In the genomic region with DNA sequence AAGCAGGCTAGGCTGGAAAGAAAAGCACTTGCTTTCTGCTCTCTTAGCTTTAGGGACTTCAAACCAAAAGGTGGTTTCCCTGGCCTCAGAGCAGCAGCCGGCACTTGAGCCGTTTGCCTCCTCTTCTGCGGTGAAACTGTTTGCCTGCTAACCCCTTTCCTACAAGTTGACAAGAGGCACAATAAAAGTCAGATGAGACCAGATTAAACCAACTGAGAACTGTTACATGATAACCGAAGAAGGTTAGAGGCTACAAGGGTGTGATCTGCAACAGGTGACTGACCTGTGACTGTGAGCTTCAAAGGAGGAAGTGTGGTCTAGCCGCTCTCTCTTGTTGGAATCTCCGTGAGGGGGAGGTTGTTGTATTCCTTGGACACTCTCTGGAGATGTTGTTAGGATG, we compare ENCODE assay signal across 32 mouse cellular contexts. TPM values are rescaled to one million over a fixed set of nuclear protein-coding genes. Genes with fewer than 3 reads are reported as not detected.
A peak's percentile ranks its signal among the peaks of the same experiment; 100 is the strongest.
DNase-seq lines count a peak whose midpoint lies in the region; ATAC-seq lines count a peak whose summit lies in the region.
"Had no signal": no experiment of that assay in that cellular context is flagged by ENCODE, and none has a peak within 500 bp of the region (broad histone marks: within the 10 kb centered on the region; RNA-seq: fewer than 3 reads in every experiment).

No protein-coding gene starts in this region.

- H3K36me3 ChIP-seq in intestine, embryonic 15.5 days: no peaks in the 10 kb centered on the region
- H3K36me3 ChIP-seq in splenic B cell, adult 2 months (ENCODE audit: control insufficient read depth, insufficient read depth, low read length, poor library complexity, severe bottlenecking): no peaks in the 10 kb centered on the region
- H3K36me3 ChIP-seq: embryonic facial prominence, embryonic 12.5 days; heart, embryonic 12.5 days; hindbrain, embryonic 13.5 days; neural tube, embryonic 15.5 days had no signal

- H3K27ac ChIP-seq in intestine, embryonic 15.5 days: peak overlapping the region; percentile 18; the same call in 1 of the 2 replicates
- H3K27ac ChIP-seq: embryonic facial prominence, embryonic 12.5 days; gastrocnemius, adult 2 months; hindbrain, embryonic 13.5 days; kidney, postnatal 0 days; liver, embryonic 14.5 days; neural tube, embryonic 15.5 days had no signal

- H3K9me3 ChIP-seq in intestine, embryonic 15.5 days: no peaks in the 10 kb centered on the region
- H3K9me3 ChIP-seq: embryonic facial prominence, embryonic 12.5 days; heart, embryonic 12.5 days; hindbrain, embryonic 13.5 days; neural tube, embryonic 15.5 days had no signal

- no peaks in the 10 kb centered on the region for H3K27me3 ChIP-seq in intestine, embryonic 15.5 days (replicated peaks)
- no peaks in the 10 kb centered on the region for H3K27me3 ChIP-seq in splenic B cell, adult 2 months (ENCODE audit: control insufficient read depth, insufficient read depth, low read length, poor library complexity, severe bottlenecking)
- H3K27me3 ChIP-seq: embryonic facial prominence, embryonic 12.5 days; heart, embryonic 12.5 days; hindbrain, embryonic 13.5 days; neural tube, embryonic 15.5 days had no signal

- no peak overlapping the region for H3K4me2 ChIP-seq in intestine, embryonic 15.5 days (replicated peaks)
- H3K4me2 ChIP-seq: embryonic facial prominence, embryonic 12.5 days; heart, embryonic 12.5 days; hindbrain, embryonic 13.5 days; neural tube, embryonic 15.5 days had no signal

- DNase-seq in B cell, adult 2 months: peak; percentile 46 to 50
- peak; percentile 70 for DNase-seq in splenic B cell, adult 2 months (ENCODE audit: low read depth, low spot score)
- DNase-seq in embryo, embryonic 10 days (ENCODE audit: low spot score): no peak
- DNase-seq in lung, postnatal 36 days: no peak
- DNase-seq in adrenal gland, adult (ENCODE audit: inconsistent age in 2 of 2, low spot score in 1 of 2): no peak
- DNase-seq: adrenal gland, adult 8-10 months; cerebellum, adult 9-10 months; cerebellum, postnatal 36 days; embryo, embryonic 11 days; gastrocnemius, adult 2 months; gastrocnemius, postnatal 36 days; heart, adult 18-20 months; heart, postnatal 4 days; kidney, adult 8-10 months; layer of hippocampus, adult 9-11 months; liver; lung, adult 2 months; lung, postnatal 10 days; midbrain, embryonic 14.5 days; right cerebral cortex, adult 18-20 months; right cerebral cortex, postnatal 4 days; thymus, adult 2 months; thymus, postnatal 36 days had no signal

- no peak overlapping the region for H3K9ac ChIP-seq in intestine, embryonic 15.5 days
- H3K9ac ChIP-seq: embryonic facial prominence, embryonic 12.5 days; heart, embryonic 12.5 days; hindbrain, embryonic 13.5 days; liver, embryonic 14.5 days; neural tube, embryonic 15.5 days had no signal

- H3K4me1 ChIP-seq in intestine, embryonic 15.5 days (replicated peaks): 0 out of 2 replicates have a peak, but pooled peaks cover 3% of the 10 kb centered on the region
- H3K4me1 ChIP-seq: heart, embryonic 12.5 days; hindbrain, embryonic 13.5 days; neural tube, embryonic 15.5 days had no signal

- peak; percentile 56 for ATAC-seq in CD4-positive, CD25-positive, alpha-beta regulatory T cell, adult 4 months
- ATAC-seq in intestine, embryonic 15.5 days: 0 out of 2 replicates have a peak, but pooled peaks have one; percentile 24
- ATAC-seq: forebrain, embryonic 14.5 days had no signal

- no peak overlapping the region for H3K4me3 ChIP-seq in intestine, embryonic 15.5 days (replicated peaks)
- H3K4me3 ChIP-seq: embryonic facial prominence, embryonic 12.5 days; gastrocnemius, adult 2 months; heart, embryonic 12.5 days; hindbrain, embryonic 13.5 days; neural tube, embryonic 15.5 days had no signal

- WGBS in intestine, embryonic 15.5 days: 64% methylated on average over 6 of the region's 6 CpGs

RNA-seq across cellular contexts. Expression of a gene that starts 20.5 kb away (rescaled TPM):
- 100 to 1,000 TPM; 447 to 643 TPM for polyA plus RNA-seq in CD4-positive, CD25-positive, alpha-beta regulatory T cell, adult 4 months (2017; shearing (Covaris generic))
- polyA plus RNA-seq in intestine, embryonic 15.5 days (2015; fragmentation: Nextera tagmentation; extraction: Ambion mirVana): 65.1 and 73.7 TPM in 2 replicates

Comparison
In these comparisons a context has a peak if more than half of its experiments do, and no peak if none do; other contexts are left out.
1. DNase-seq: peak in B cell, adult 2 months (2 of 2) and splenic B cell, adult 2 months (single experiment); none in embryo, embryonic 10 days (single experiment), lung, postnatal 36 days (single experiment) and adrenal gland, adult (0 of 2).